ENCODE assay signal across 7 mouse cellular contexts in genomic region chr10:95416361-95416684, GRCm38 (mm10). TPM values are rescaled to one million over a fixed set of nuclear protein-coding genes. Genes with fewer than 3 reads are reported as not detected.
A peak's percentile ranks its signal among the peaks of the same experiment; 100 is the strongest.
DNase-seq lines count a peak whose midpoint lies in the region; ATAC-seq and TF ChIP-seq lines count a peak whose summit lies in the region.

No protein-coding gene starts in this region.

- DNase-seq in lung, postnatal 0 days (ENCODE audit: low spot score): no peak
- DNase-seq in lung, postnatal 10 days: no peak
- DNase-seq in forebrain, embryonic 11.5 days (ENCODE audit: low spot score): no peak
- DNase-seq in gastrocnemius, adult 18-20 months (ENCODE audit: low spot score): no peak
- no peak for DNase-seq in thymus, postnatal 36 days

- no peak for TF ChIP-seq POLR2A in small intestine, adult 2 months (IDR thresholded peaks at IDR 0.05; ENCODE audit: low read depth, low read length)

- peak overlapping the region; percentile 97 for H3K27ac ChIP-seq in lung, postnatal 0 days (ENCODE audit: low read length)
- peak overlapping the region; percentile 53 for H3K27ac ChIP-seq in forebrain, embryonic 11.5 days (ENCODE audit: low read depth, low read length)
- peak overlapping the region; percentile 93 for H3K27ac ChIP-seq in limb, embryonic 12.5 days
- H3K27ac ChIP-seq in small intestine, adult 2 months (ENCODE audit: insufficient read depth, low read depth, low read length): peak overlapping the region; percentile 80

- peak overlapping the region; percentile 91 for H3K4me3 ChIP-seq in lung, postnatal 0 days (ENCODE audit: low read depth, low read length)
- peak overlapping the region; percentile 63 for H3K4me3 ChIP-seq in forebrain, embryonic 11.5 days (ENCODE audit: low read depth, low read length)
- peak overlapping the region; percentile 71 for H3K4me3 ChIP-seq in limb, embryonic 12.5 days (replicated peaks)
- H3K4me3 ChIP-seq in small intestine, adult 2 months (ENCODE audit: low read depth, low read length): peak overlapping the region; percentile 83

- ATAC-seq in lung, postnatal 0 days: peak; percentile 23; the same call in 1 of the 2 replicates
- peak; percentile 34 for ATAC-seq in forebrain, embryonic 11.5 days (replicated peaks; ENCODE audit: low FRiP score)
- ATAC-seq in limb, embryonic 12.5 days (ENCODE audit: insufficient number of reproducible peaks, insufficient read depth, low FRiP score, low TSS enrichment, low read depth): 0 out of 2 replicates have a peak, but pooled peaks have one; percentile 15

- no peaks in the 10 kb centered on the region for H3K27me3 ChIP-seq in lung, postnatal 0 days (replicated peaks; ENCODE audit: insufficient read depth, low read length)
- H3K27me3 ChIP-seq in forebrain, embryonic 11.5 days (ENCODE audit: control insufficient read depth, insufficient read depth, low read length): 0 out of 2 replicates have a peak, but pooled peaks cover 3% of the 10 kb centered on the region
- peaks cover 15% of the 10 kb centered on the region for H3K27me3 ChIP-seq in limb, embryonic 12.5 days
- H3K27me3 ChIP-seq in small intestine, adult 2 months (ENCODE audit: control insufficient read depth, insufficient read depth, low read length): no peaks in the 10 kb centered on the region; the same call in 1 of the 2 replicates

- no peaks in the 10 kb centered on the region for H3K9me3 ChIP-seq in lung, postnatal 0 days (ENCODE audit: low read length)
- no peaks in the 10 kb centered on the region for H3K9me3 ChIP-seq in forebrain, embryonic 11.5 days (ENCODE audit: control insufficient read depth, low read length)
- H3K9me3 ChIP-seq in limb, embryonic 12.5 days: no peaks in the 10 kb centered on the region

- no peak for TF ChIP-seq CTCF in lung, postnatal 0 days (IDR thresholded peaks at IDR 0.05)
- no peak for TF ChIP-seq CTCF in small intestine, adult 2 months (IDR thresholded peaks at IDR 0.05; ENCODE audit: extremely low read depth, insufficient read length, insufficient replicate concordance, low read depth, low read length)

- H3K4me2 ChIP-seq in lung, postnatal 0 days (replicated peaks; ENCODE audit: low read depth, low read length): peak overlapping the region; percentile 94
- H3K4me2 ChIP-seq in forebrain, embryonic 11.5 days (ENCODE audit: low read depth, low read length, severe bottlenecking): peak overlapping the region; percentile 98
- H3K4me2 ChIP-seq in limb, embryonic 12.5 days: peak overlapping the region; percentile 95

- peak overlapping the region; percentile 96 for H3K9ac ChIP-seq in lung, postnatal 0 days (replicated peaks; ENCODE audit: low read depth)
- peak overlapping the region; percentile 67 for H3K9ac ChIP-seq in forebrain, embryonic 11.5 days (ENCODE audit: low read length)
- peak overlapping the region; percentile 80 for H3K9ac ChIP-seq in limb, embryonic 12.5 days (replicated peaks)

- H3K36me3 ChIP-seq in lung, postnatal 0 days (ENCODE audit: insufficient read depth, low read length): no peaks in the 10 kb centered on the region
- no peaks in the 10 kb centered on the region for H3K36me3 ChIP-seq in forebrain, embryonic 11.5 days (ENCODE audit: control insufficient read depth, insufficient read depth, low read length)
- H3K36me3 ChIP-seq in limb, embryonic 12.5 days: no peaks in the 10 kb centered on the region
- 0 out of 2 replicates have a peak, but pooled peaks cover 1% of the 10 kb centered on the region for H3K36me3 ChIP-seq in small intestine, adult 2 months (ENCODE audit: control insufficient read depth, insufficient read depth, low read length)

- TF ChIP-seq EP300 in lung, postnatal 0 days (IDR thresholded peaks at IDR 0.05): no peak

- WGBS in lung, postnatal 0 days: under 1% methylated on average over 30 of the region's 34 CpGs
- WGBS in forebrain, embryonic 11.5 days: 1% methylated on average over 27 of the region's 34 CpGs
- WGBS in limb, embryonic 12.5 days: under 1% methylated on average over 33 of the region's 34 CpGs
- 0% methylated on average over 34 of the region's 34 CpGs for WGBS in small intestine, adult 2 months

- H3K4me1 ChIP-seq in lung, postnatal 0 days (ENCODE audit: insufficient read depth, low read depth, low read length): peaks cover 2% of the 10 kb centered on the region; the same call in 1 of the 2 replicates
- no peaks in the 10 kb centered on the region; the same call in 1 of the 2 replicates for H3K4me1 ChIP-seq in forebrain, embryonic 11.5 days (replicated peaks; ENCODE audit: control insufficient read depth, insufficient read depth, low read length)
- peaks cover 18% of the 10 kb centered on the region for H3K4me1 ChIP-seq in limb, embryonic 12.5 days (replicated peaks)
- peaks cover 5% of the 10 kb centered on the region for H3K4me1 ChIP-seq in small intestine, adult 2 months (ENCODE audit: control insufficient read depth, insufficient read depth, insufficient read length, low read length)

RNA-seq across cellular contexts. Expression of gene Socs2, which starts 0.7 kb away (rescaled TPM):
- 333 and 396 TPM in 2 replicates for polyA plus RNA-seq in lung, postnatal 0 days (2015; fragmentation: Nextera tagmentation; extraction: Ambion mirVana)
- 52.5 and 57.2 TPM in 2 replicates for polyA plus RNA-seq in forebrain, embryonic 11.5 days (2014; fragmentation: Nextera tagmentation; extraction: Ambion mirVana)
- 61.3 and 72.4 TPM in 2 replicates for polyA plus RNA-seq in limb, embryonic 12.5 days (2016; fragmentation: Nextera tagmentation; extraction: Ambion mirVana)
- 18.1 and 67.4 TPM in 2 replicates for polyA plus RNA-seq in small intestine, adult 2 months (2012; rRNA removed)
- 10 to 100 TPM in 1 of 2 experiments, 1 to 10 TPM in 1; 7.7 to 14.0 TPM for total RNA-seq in gastrocnemius, adult 18-20 months (2021)
